Mouse (Mus musculus) hindbrain, embryonic 14.5 days (tissue): Measurements from ENCODE around the gene Atp2c2. TPM values are rescaled to one million over a fixed set of nuclear protein-coding genes. Genes with fewer than 3 reads are reported as not detected.

ENCODE experiments used
- ATAC-seq: fragments of 200-750 bp; cut with Nextera tagmentation; 2 replicates; pipeline ENCODE4 v1.8.0; 2017; ENCODE audit warnings: moderate number of reproducible peaks, mild to moderate bottlenecking, moderate TSS enrichment, moderate library complexity; ENCODE audit not compliant: low FRiP score
- DNase-seq: peaks from one replicate; pipeline ENCODE4 v3.0.0-alpha.2; 2015; ENCODE audit warnings: low spot score
- H3K27ac ChIP-seq: fragments of 300-500 bp; sonication (generic); 2 replicates; pipeline ENCODE4 v1.5.1; 2014; ENCODE audit warnings: mild to moderate bottlenecking, moderate library complexity
- H3K27me3 ChIP-seq: fragments of 300-500 bp; sonication (generic); 2 replicates; pipeline ENCODE4 v1.6.1; 2014; ENCODE audit warnings: mild to moderate bottlenecking, low read length, mixed read lengths; ENCODE audit not compliant: control insufficient read depth, insufficient read depth
- H3K36me3 ChIP-seq: fragments of 300-500 bp; sonication (generic); replicated peaks from 2 replicates; pipeline ENCODE4 v1.6.1; 2014; ENCODE audit not compliant: control insufficient read depth, insufficient read depth
- H3K4me1 ChIP-seq: fragments of 300-500 bp; sonication (generic); replicated peaks from 2 replicates; pipeline ENCODE4 v1.6.1; 2014; ENCODE audit warnings: antibody characterized with exemption, low read length, mixed read lengths; ENCODE audit not compliant: control insufficient read depth, insufficient read depth
- H3K4me2 ChIP-seq: fragments of 300-500 bp; sonication (generic); replicated peaks from 2 replicates; pipeline ENCODE4 v1.6.1; 2014; ENCODE audit warnings: mild to moderate bottlenecking, moderate library complexity
- H3K4me3 ChIP-seq: fragments of 300-500 bp; sonication (generic); replicated peaks from 2 replicates; pipeline ENCODE4 v1.5.1; 2014; ENCODE audit warnings: mild to moderate bottlenecking, low read length
- H3K9ac ChIP-seq: fragments of 300-500 bp; sonication (generic); 2 replicates; pipeline ENCODE4 v1.6.1; 2014
- H3K9me3 ChIP-seq: fragments of 300-500 bp; sonication (generic); 2 replicates; pipeline ENCODE4 v1.6.1; 2016; ENCODE audit warnings: low read length; ENCODE audit not compliant: control insufficient read depth
- WGBS: fragments of 180-500 bp; shearing (Covaris S2); extraction: QIAGEN DNeasy Blood & Tissue Kit; methylation state at CpG from one replicate; pipeline ENCODE4 v1.1.7; 2014; 5-methylcytosine and 5-hydroxymethylcytosine counted together
- polyA plus RNA-seq: library from polyadenylated mRNA; unstranded; fragments of >200 nt; fragmentation: Nextera tagmentation; extraction: Ambion mirVana; gene quantifications from 2 replicates; pipeline ENCODE4 v1.2.1, GENCODE M21; 2014

Gene Atp2c2
- 0.13 and 0.22 TPM in 2 replicates for polyA plus RNA-seq

DNA sequence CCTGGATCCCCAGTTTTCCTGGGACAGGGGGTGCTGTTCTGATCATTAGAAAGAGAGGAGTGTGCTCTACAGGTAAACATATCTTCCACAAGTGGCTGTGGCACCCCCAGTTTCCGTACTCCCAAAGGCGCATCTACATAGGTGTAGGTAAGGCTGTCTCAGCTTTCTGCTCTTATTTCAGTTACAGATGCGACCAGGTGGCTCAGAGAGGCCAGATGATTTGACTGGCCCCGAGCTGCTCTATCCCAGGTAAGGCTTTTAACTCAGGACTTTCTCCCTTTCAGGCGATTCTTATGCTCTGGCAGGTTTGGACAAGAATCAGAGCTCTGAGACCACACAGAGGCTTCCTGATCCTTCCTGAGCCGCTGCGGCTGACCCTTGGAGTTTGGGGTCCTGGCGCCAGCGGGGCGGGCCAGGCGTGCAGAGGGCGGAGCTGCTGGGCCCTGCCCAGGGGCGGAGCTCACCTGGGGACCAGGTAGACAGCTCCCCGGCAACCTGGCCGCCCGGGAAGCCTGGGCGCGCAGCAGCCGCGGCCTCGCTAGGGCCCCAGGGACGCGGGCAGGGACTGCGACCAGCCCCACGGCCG, at the start of gene Atp2c2:
Gene Atp2c2, plus strand, starts transcription at position 461 of the 586 bp plus-strand sequence.
- Histone ChIP-seq H3K4me3 (no peak within 1 kb of the TSS), H3K9ac (no peak within 1 kb of the TSS), H3K27me3 (peaks cover 39% of the 10 kb centered on the region), H3K4me1 (0 out of 2 replicates have a peak, but pooled peaks cover 3% of the 10 kb centered on the region), H3K27ac (no peak within 1 kb of the TSS), H3K4me2 (no peak within 1 kb of the TSS), H3K9me3 (no peaks in the 10 kb centered on the region), H3K36me3 (no peaks in the 10 kb centered on the region)
- DNase-seq = no peak
- ATAC-seq = no peak
- 6% methylated on average over 26 of the region's 26 CpGs for whole genome bisulfite sequencing

DNA sequence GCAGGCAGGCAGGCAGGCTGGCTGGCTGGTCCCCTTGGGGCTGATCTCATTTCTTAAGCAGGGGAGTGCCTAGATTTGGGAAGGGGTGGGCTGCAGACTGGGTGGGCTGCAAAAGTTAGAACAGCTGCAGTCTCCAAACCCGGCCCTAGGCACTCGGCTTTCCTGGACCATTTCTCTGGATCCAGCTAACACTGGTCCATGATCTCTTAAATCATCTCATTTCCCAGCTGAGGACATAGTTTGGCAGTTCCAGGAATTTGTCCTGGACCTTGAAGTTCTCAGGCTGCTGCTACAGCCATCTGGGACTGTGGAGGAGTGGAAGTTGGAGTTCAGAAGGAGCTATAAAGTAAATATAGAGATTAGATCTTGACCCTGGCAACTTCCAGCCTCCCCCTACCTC, 48.5 kb upstream of the Atp2c2 start:
- 77% methylated on average over 2 of the region's 2 CpGs for WGBS
- DNase-seq (no peak), ATAC-seq (no peak)
- Histone ChIP-seq H3K4me2 (no peak overlapping the region), H3K4me1 (no peaks in the 10 kb centered on the region), H3K9ac (no peak overlapping the region), H3K4me3 (no peak overlapping the region), H3K27ac (no peak overlapping the region), H3K27me3 (no peaks in the 10 kb centered on the region), H3K36me3 (no peaks in the 10 kb centered on the region), H3K9me3 (no peaks in the 10 kb centered on the region)

GRCm38 (mm10) chr8:119656709-119657464, 42.9 kb upstream of the Atp2c2 start:
- no peak overlapping the region for H3K4me3 ChIP-seq
- DNase-seq (no peak), ATAC-seq (no peak)
- no peaks in the 10 kb centered on the region for H3K27me3 ChIP-seq
- H3K9me3 ChIP-seq = no peaks in the 10 kb centered on the region
- H3K4me2 ChIP-seq = no peak overlapping the region
- no peak overlapping the region for H3K9ac ChIP-seq
- H3K27ac ChIP-seq = no peak overlapping the region
- H3K4me1 ChIP-seq = peaks cover 9% of the 10 kb centered on the region; the same call in 1 of the 2 replicates
- WGBS = 60% methylated on average over 5 of the region's 5 CpGs
- no peaks in the 10 kb centered on the region for H3K36me3 ChIP-seq

- Histone ChIP-seq H3K27ac (no peak overlapping the region), H3K4me3 (no peak overlapping the region), H3K4me1 (peaks cover 9% of the 10 kb centered on the region; the same call in 1 of the 2 replicates), H3K4me2 (no peak overlapping the region), H3K9me3 (no peaks in the 10 kb centered on the region), H3K9ac (no peak overlapping the region), H3K27me3 (no peaks in the 10 kb centered on the region), H3K36me3 (no peaks in the 10 kb centered on the region)
- DNase-seq (no peak), ATAC-seq (peak; percentile 60; the same call in 1 of the 2 replicates)
- WGBS = 8% methylated on average over 9 of the region's 9 CpGs
These were observed 38.7 kb upstream of the Atp2c2 start for GRCm38 (mm10) chr8:119661081-119661480.

DNA sequence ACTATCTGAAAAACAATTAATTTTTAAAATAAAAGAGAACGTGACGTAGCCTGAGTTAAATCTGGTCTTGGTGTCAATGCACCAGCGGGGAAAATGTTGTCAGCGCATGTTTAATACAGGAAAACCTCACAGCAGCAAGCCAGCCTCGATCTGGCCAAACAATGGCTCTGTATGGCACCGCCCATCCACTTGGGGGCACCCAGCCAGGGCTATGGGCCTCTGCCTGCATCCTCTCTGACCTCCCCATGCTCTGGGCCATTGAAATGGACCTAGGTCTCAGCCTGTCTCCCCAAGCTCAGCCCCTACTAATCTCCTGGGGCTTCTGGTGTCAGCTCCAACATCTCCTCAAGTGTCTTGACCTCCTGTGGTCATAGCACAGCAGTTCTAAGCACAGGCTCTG, 37.9 kb upstream of the Atp2c2 start:
- Histone ChIP-seq H3K27ac (no peak overlapping the region), H3K27me3 (no peaks in the 10 kb centered on the region), H3K4me3 (no peak overlapping the region), H3K4me2 (no peak overlapping the region), H3K36me3 (no peaks in the 10 kb centered on the region), H3K4me1 (peaks cover 9% of the 10 kb centered on the region; the same call in 1 of the 2 replicates), H3K9me3 (no peaks in the 10 kb centered on the region), H3K9ac (no peak overlapping the region)
- 67% methylated on average over 6 of the region's 6 CpGs for WGBS
- DNase-seq (no peak), ATAC-seq (no peak)

- H3K27me3 ChIP-seq = no peaks in the 10 kb centered on the region
- DNase-seq = no peak
- no peak for ATAC-seq
- no peaks in the 10 kb centered on the region for H3K9me3 ChIP-seq
- no peak overlapping the region for H3K4me3 ChIP-seq
- WGBS = 55% methylated on average over 11 of the region's 11 CpGs
- no peak overlapping the region for H3K9ac ChIP-seq
- H3K27ac ChIP-seq = no peak overlapping the region
- no peaks in the 10 kb centered on the region for H3K36me3 ChIP-seq
- no peak overlapping the region for H3K4me2 ChIP-seq
- peaks cover 9% of the 10 kb centered on the region; the same call in 1 of the 2 replicates for H3K4me1 ChIP-seq
These were observed 36.4 kb upstream of the Atp2c2 start for GRCm38 (mm10) chr8:119663440-119663839.

- ATAC-seq (no peak), DNase-seq (no peak)
- Histone ChIP-seq H3K4me1 (peaks cover 9% of the 10 kb centered on the region; the same call in 1 of the 2 replicates), H3K9ac (no peak overlapping the region), H3K4me3 (no peak overlapping the region), H3K4me2 (no peak overlapping the region), H3K9me3 (no peaks in the 10 kb centered on the region), H3K36me3 (no peaks in the 10 kb centered on the region), H3K27me3 (no peaks in the 10 kb centered on the region), H3K27ac (no peak overlapping the region)
- 77% methylated on average over 6 of the region's 6 CpGs for WGBS
These were observed 34.5 kb upstream of the Atp2c2 start for GRCm38 (mm10) chr8:119665270-119665669.

- Histone ChIP-seq H3K27me3 (no peaks in the 10 kb centered on the region), H3K4me2 (no peak within 1 kb of the TSS), H3K27ac (no peak within 1 kb of the TSS), H3K4me3 (no peak within 1 kb of the TSS), H3K9ac (no peak within 1 kb of the TSS), H3K36me3 (no peaks in the 10 kb centered on the region), H3K4me1 (0 out of 2 replicates have a peak, but pooled peaks cover 3% of the 10 kb centered on the region), H3K9me3 (no peaks in the 10 kb centered on the region)
- WGBS = 27% methylated on average over 14 of the region's 14 CpGs
- no peak for ATAC-seq
- DNase-seq = no peak
These were observed 33.4 kb upstream of the Atp2c2 start, which contains the start of gene Wfdc1 for GRCm38 (mm10) chr8:119666219-119666951. Gene Wfdc1 (plus strand): TSS chr8:119666365.

GRCm38 (mm10) chr8:119668447-119668846, 31.4 kb upstream of the Atp2c2 start:
- no peaks in the 10 kb centered on the region for H3K27me3 ChIP-seq
- no peak for DNase-seq
- H3K27ac ChIP-seq = no peak overlapping the region
- WGBS = 62% methylated on average over 9 of the region's 9 CpGs
- H3K4me1 ChIP-seq = no peaks in the 10 kb centered on the region
- no peaks in the 10 kb centered on the region for H3K36me3 ChIP-seq
- no peak for ATAC-seq
- no peak overlapping the region for H3K4me3 ChIP-seq
- no peak overlapping the region for H3K9ac ChIP-seq
- H3K9me3 ChIP-seq = no peaks in the 10 kb centered on the region
- no peak overlapping the region for H3K4me2 ChIP-seq
